Mouse (Mus musculus): ENCODE measurements at regions not wholly inside any gene's neighbourhood (a gene's known extent, or its start where the extent isn't known, plus 50 kb on each side); places are given as distances from the start of the nearest gene placed in this dataset.

DNA sequence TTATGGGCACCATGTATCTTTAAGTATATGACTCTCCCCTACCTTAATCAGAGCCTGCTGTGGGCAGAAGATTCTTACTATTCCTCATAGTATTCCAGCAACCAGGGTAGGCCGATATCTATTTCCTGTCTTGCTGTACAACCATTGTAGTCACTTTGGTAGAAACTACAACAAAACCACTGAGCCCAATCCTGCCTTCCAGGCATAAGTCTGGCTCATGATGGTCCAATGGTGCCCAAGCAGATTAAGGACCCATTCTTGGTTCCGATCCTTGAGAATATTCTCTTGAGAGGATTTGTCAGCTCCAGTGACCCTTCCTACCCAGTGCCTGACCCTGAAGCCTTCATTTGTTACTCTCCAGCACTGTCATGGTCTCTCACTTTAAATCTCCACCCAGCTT lies 102.9 kb upstream of the Mylip start:
- DNase-seq = no peak

DNA sequence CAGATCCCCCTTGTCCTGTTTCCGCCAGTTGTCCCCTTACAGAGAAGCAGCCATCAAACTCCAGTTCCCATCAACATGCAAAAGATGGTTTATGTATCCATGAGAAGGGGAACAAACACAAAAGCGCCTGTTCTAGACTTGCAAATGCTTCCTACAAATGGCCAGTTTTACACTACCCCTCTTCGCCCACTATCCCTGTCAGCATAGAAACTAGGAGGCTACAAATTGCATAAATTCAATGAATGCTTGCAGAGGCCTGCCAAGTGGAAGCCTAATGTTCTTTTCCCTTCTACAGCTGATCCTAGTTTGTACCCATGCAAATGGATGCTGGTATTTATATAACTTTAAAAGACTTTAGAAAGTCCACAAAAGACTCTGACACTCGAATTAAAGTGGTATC lies 102.3 kb upstream of the Mylip start:
- no peak for DNase-seq

DNA sequence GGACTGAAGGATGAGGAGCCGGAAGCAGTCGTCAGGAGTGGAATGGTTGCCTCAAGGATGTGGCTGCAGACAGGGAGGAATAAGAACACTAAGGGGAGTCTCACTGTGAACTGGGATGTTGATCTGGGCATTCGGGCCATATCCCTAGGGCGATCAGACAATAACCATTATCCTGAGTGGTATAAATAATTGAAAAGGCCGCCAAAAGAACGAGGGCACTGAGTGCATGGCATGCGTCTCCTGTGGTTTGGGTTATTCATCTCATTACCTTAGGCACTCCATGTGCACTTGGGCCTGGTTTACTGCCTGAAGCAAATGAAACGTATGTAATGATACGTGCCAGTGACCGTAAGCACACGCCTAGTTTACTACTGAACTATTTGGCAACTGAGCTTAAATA lies 99.6 kb upstream of the Mylip start:
- no peak for DNase-seq

DNA sequence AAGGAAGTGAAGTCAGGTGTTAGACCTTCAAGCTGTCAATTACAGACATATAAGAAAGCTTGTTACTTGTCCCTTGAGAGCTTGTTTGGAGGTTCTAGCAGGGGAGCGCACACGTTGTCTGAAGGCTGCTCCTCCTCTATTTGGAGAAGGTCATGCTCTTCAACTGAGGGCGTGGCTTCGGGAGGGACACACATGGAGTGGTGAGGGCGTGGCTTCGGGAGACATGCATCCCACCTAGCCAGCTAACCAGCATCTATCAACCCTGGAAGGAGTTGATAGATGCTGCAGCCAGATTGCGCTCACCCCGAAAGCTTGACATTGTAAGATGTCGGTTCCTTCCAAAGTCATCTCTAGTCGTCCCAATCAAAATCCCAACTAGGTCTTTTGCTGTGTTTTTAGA lies 94.9 kb upstream of the Mylip start:
- DNase-seq = no peak

DNA sequence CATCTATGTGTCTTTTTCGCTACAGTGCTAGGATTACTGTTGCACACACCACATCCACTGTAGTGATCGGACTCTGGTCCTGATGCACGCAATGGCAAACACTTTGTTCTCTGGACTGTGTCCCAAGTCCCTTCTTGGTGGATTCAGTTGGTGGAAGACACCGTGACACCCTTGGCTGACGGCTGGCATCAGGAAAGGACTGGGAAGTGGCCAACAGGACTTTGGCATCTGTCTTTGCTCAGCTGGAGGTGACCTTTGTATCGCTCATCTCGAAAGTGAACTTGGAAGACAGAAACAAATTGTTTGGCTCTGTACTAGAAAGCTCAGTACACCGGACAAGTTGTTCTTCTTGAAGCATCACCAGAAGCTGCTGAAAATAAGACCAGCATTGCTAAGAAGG lies 88.9 kb upstream of the Mylip start:
- DNase-seq = no peak

DNA sequence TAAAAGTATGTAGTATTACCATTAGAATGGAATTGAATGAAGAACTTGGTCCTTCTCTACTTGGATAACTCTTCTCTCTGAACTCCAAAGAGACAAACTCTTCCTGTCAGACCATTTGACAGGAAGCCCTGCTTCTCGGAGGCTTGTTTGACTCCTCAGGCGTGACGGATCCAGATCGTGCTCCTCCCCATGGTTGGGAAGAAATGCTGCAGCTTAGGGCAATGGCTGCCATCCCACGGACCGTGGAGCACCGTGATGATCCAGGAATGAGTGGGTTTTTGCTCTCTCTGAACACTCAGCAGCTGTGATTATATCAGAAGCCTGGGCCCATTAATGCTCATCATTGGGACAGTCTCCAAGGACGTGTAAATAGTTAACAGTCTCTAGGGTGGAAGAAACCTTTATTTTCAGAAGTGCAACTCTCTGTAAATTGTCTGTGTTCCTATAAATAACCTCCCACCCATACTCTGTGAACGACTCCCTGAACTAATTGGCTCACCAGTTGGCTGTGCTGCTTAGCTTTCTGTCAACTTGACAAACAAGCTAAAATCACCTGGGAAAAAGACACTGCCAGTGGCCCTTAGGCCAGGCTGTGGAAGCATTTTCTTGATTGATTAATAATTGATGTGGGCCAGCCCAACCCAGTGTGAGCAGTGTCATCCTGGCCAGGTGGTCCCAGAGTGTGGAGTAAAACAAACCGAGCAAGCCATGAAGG lies 88.2 kb upstream of the Mylip start:
- DNase-seq = no peak

DNA sequence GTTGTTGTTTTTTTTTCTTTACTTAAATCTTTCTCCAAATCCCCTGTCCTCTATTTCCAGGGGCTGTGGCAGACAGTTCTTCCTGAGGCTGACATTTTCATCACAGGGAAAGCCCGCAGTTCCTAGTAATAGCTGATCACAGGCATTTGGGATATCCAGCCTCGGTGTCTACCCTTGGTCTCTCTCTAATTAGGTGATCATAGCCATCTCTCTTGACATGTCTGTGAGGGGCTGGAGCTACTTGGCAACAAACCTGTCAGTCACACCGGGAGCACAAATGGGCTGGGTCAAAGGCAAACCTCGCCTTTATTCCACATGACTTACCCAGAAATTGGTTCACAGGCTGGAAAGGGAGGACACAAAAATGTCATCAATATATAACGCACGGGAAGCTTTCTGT lies 86.7 kb upstream of the Mylip start:
- DNase-seq = no peak

DNA sequence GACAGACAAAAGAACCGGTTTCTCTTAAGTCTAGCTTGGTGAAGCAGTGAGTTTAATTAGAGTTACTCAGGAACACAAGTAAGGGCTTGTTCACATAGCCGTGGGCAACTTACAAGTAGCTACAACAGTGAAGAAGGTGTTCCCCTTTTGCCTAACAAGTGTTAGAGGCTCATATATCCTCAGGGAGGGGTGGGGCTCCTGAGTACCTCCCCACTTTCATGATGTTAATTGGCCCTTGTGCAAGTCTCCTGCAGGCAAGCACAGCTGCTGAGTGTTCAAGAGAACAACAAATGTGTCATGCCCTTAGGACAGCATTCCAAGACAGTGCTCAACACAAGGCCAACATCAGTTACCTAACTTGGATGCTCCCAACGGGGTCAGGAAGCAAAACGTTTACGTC lies 83.4 kb upstream of the Mylip start:
- DNase-seq = no peak

DNA sequence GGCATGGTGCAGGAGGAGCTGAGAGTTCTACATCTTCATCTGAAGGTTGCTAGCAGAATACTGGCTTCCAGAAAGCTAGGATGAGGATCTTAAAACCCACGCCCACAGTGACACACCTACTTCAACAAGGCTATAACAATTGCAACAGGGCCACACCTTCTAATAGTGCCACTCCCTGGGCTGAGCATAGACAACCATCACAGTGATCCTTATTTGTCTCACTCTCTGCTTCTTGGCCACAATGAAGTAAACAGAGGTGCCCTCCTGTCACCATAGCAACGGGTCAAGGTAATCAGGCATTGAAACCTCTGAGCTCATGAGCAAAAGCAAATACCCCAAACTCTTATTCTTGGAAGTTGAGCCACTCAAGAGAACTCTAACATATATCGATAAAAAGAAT lies 82.3 kb upstream of the Mylip start:
- DNase-seq = no peak

DNA sequence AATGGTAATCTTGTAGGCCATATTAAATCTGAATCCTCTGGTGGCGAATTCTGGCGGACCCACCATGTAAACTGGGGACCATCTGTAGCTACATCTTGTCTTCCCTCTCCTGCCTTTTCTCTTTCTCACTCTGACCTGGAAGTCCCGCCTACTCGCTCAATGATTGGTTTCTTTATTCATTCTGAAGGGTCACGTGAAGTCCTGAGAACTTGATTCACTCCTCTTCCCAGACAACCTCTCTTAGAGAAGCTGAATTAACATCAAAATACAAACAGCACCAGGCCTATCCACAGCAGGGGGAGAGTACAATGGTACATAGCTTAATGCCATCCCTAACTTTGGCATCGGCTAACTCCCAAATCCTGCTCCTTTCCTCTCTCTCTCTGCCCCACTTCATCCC lies 69.9 kb upstream of the Mylip start:
- DNase-seq = no peak

DNA sequence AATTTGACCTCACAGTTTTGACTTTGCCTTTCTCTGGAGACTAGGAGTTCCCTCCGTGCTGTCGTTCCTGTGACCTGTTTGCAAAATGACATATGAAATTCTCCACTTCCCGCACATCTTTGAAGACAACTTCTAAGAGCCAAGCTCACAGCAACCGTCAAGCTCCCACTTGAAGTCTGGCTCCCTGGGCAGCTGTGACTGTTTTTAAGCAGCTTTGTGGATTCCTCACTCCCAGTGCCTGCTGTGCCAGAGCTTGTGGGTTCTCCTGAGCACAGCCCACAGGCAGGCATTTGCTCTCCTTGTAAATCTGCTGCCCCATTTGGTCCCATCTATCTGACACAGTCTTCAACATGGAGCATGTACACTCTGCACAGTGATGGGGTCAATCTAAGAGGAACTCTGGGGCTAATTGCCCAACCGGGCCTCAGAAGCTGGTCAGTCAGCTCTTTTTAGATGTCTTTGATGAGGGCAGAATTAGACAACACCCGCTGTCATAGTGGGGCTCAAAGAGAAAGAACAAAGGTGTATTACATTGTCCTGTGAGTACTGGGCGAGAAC lies 63.7 kb upstream of the Mylip start:
- no peak for DNase-seq

DNA sequence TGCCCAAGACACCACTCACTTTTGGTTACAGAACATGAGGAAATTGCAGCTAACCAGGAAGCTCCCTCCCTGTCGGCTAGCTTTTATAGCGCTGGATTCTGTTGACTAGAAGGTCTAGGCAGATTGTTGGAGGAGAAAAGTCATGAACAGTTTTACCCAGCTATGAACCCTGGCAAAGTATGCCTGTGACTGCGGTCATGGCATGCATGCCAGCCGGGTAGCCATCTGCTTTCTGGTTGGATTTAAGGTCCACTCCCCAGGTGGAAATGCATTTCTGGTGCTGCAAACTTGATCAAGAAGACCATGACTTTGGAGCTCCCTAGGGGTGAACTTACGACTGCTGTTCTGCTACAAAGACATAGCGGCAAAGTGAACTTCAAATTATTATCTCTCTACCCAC lies 62.8 kb upstream of the Mylip start:
- peak; percentile 13 for DNase-seq

DNA sequence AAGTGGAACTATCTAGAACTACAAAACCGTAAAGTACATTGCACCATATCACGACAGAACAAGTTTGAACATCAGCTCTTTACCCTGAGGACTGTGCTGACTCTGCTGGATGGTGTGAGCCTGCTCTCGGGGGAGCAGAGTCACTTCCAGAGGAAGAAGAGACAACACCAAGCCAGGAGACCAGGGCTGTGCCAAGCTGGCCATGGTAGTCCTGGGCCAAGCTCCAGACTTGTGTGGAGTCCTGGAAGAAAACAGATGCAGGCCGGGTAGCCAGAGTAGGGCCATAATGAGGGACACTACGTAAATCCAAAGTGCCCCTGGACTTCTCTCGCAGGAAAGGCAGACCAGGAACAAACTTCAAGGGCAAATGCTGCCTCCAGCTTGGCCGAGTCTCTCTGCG lies 59.0 kb upstream of the Mylip start:
- DNase-seq = no peak

DNA sequence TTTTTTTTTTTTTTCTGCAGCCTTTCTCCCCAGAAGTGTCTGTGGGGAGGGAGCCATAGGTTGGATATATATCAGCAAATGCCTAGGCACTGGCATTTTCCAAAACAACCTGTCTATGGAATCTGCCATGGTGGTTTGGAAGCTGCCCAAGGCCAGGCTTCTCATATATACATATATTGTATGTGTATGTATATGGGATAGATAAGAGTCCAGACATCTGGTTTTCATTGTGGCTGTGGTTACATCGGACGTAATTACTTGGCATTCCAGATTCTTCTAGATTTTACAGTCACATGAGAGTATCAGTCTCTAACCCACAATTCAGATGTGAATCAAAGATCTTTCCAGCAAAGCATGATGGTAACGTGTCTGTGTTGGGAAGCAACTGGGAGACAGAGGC lies 57.5 kb upstream of the Mylip start:
- DNase-seq = no peak

DNA sequence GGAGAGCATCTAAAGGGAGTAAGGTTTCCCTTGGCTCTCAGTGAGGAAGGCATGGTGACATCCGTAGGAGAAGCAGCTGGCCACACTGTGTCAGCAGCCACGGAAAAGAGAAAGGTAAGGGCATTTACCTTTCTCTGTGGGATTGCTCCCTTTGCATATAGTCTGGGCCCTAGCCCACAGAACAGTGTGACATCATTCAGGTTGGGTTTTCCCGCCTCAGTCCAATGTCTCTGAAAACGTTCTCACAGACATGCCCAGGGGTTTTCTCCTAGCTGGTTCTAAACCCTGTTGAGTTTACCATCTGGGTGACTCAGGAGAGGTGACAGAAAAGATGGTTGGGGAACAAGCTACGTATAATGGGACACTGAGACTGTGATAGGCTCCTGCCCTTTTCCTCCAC lies 55.9 kb upstream of the Mylip start:
- no peak for DNase-seq
